Mouse (Mus musculus) CH12.LX (cell line): ENCODE measurements around the gene Tradd. TPM values are rescaled to one million over a fixed set of nuclear protein-coding genes. Genes with fewer than 3 reads are reported as not detected.

ENCODE experiments used
- DNase-seq: peaks from one replicate; pipeline ENCODE4 v3.0.0-alpha.2; 2013; ENCODE audit errors: extremely low read depth
- H3K27ac ChIP-seq: 2 replicates; pipeline ENCODE4 v1.5.1; 2012; ENCODE audit warnings: low read depth, mild to moderate bottlenecking, control low read depth, moderate library complexity; ENCODE audit not compliant: insufficient read depth
- H3K27me3 ChIP-seq: replicated peaks from 2 replicates; pipeline ENCODE3; 2012; ENCODE audit warnings: inconsistent platforms
- H3K36me3 ChIP-seq, 2 experiments: replicated peaks in 1 of 2; 2 replicates each; pipeline versions ENCODE3 to v1.6.1; 2012; ENCODE audit warnings: inconsistent platforms in 1 of 2, low read length in 1 of 2, mild to moderate bottlenecking in 1 of 2, mixed read lengths in 1 of 2, moderate library complexity in 1 of 2; ENCODE audit not compliant: control insufficient read depth in 1 of 2, insufficient read depth in 1 of 2
- H3K4me1 ChIP-seq, 2 experiments: 2 replicates each; pipeline ENCODE4 v1.6.1; 2012; ENCODE audit warnings: inconsistent platforms in 1 of 2, moderate library complexity in 1 of 2; ENCODE audit not compliant: insufficient read depth in 2 of 2, control insufficient read depth in 1 of 2
- H3K4me2 ChIP-seq: 2 replicates; pipeline ENCODE4 v1.6.1; 2012; ENCODE audit warnings: low read depth, mild to moderate bottlenecking, control low read depth; ENCODE audit not compliant: poor library complexity, insufficient read depth, severe bottlenecking
- H3K4me3 ChIP-seq, 3 experiments: fragments of 150-350 bp in 1 of 3; sonication (generic) in 1 of 3; replicated peaks in 1 of 3; 2 replicates each; pipeline versions ENCODE3 to v1.5.1; 2011 to 2012; ENCODE audit warnings: low read depth in 2 of 3, low read length in 2 of 3, mild to moderate bottlenecking in 2 of 3, moderate library complexity in 2 of 3, control low read depth in 1 of 3, improper control_type of control experiment in 1 of 3, inconsistent platforms in 1 of 3, mixed read lengths in 1 of 3; ENCODE audit not compliant: poor library complexity in 1 of 3
- H3K79me2 ChIP-seq: replicated peaks from 2 replicates; pipeline ENCODE4 v1.6.1; 2012; ENCODE audit warnings: mild to moderate bottlenecking, moderate library complexity; ENCODE audit not compliant: control insufficient read depth, poor library complexity, insufficient read depth, severe bottlenecking; ENCODE audit errors: extremely low read depth
- H3K9ac ChIP-seq: 2 replicates; pipeline ENCODE4 v1.6.1; 2012; ENCODE audit warnings: low read depth, mild to moderate bottlenecking, control low read depth, moderate library complexity; ENCODE audit not compliant: insufficient read depth
- H3K9me3 ChIP-seq: replicated peaks from 2 replicates; pipeline ENCODE3; 2012; ENCODE audit warnings: low read length, inconsistent platforms, mixed read lengths
- BHLHE40 ChIP-seq: IDR thresholded peaks from 2 replicates; pipeline ENCODE4 v1.6.1; 2011; ENCODE audit warnings: mild to moderate bottlenecking, low read depth, low read length, improper control_type of control experiment
- CHD1 ChIP-seq: IDR thresholded peaks from 2 replicates; pipeline ENCODE4 v1.6.1; 2012; ENCODE audit warnings: low read depth, low read length, improper control_type of control experiment, inconsistent platforms
- CHD2 ChIP-seq: IDR thresholded peaks from 2 replicates; pipeline ENCODE4 v1.6.1; 2011; ENCODE audit warnings: low read length, improper control_type of control experiment
- CTCF ChIP-seq, 2 experiments: IDR thresholded peaks in 1 of 2; conservative IDR thresholded peaks in 1 of 2; 2 replicates each; pipeline ENCODE4 v1.5.1; 2011 to 2012; ENCODE audit warnings: low read depth in 2 of 2, low read length in 2 of 2, improper control_type of control experiment in 1 of 2, inconsistent platforms in 1 of 2, mild to moderate bottlenecking in 1 of 2, moderate library complexity in 1 of 2
- ELF1 ChIP-seq: IDR thresholded peaks from 2 replicates; pipeline ENCODE4 v1.6.1; 2014; ENCODE audit warnings: low read depth, mild to moderate bottlenecking, inconsistent platforms, low read length, improper control_type of control experiment
- EP300 ChIP-seq: IDR thresholded peaks from 2 replicates; pipeline ENCODE4 v1.6.1; 2011; ENCODE audit warnings: low read length, improper control_type of control experiment
- ETS1 ChIP-seq: conservative IDR thresholded peaks from 2 replicates; pipeline ENCODE4 v1.6.1; 2012; ENCODE audit warnings: low read depth, mild to moderate bottlenecking, inconsistent platforms, low read length, improper control_type of control experiment, moderate library complexity
- JUND ChIP-seq: conservative IDR thresholded peaks from 2 replicates; pipeline ENCODE4 v1.6.1; 2011; ENCODE audit warnings: low read depth, low read length, improper control_type of control experiment
- MAX ChIP-seq: IDR thresholded peaks from 2 replicates; pipeline ENCODE4 v1.6.1; 2011; ENCODE audit warnings: low read length, improper control_type of control experiment
- MEF2A ChIP-seq: IDR thresholded peaks from 2 replicates; pipeline ENCODE4 v1.6.1; 2014; ENCODE audit warnings: low read depth, mild to moderate bottlenecking, inconsistent platforms, low read length, improper control_type of control experiment, borderline replicate concordance
- MXI1 ChIP-seq: IDR thresholded peaks from 2 replicates; pipeline ENCODE4 v1.6.1; 2011; ENCODE audit warnings: mild to moderate bottlenecking, low read depth, low read length, improper control_type of control experiment
- MYC ChIP-seq: IDR thresholded peaks from 2 replicates; pipeline ENCODE4 v1.6.1; 2011; ENCODE audit warnings: low read depth, mild to moderate bottlenecking, improper control_type of control experiment, low read length
- NELFE ChIP-seq: IDR thresholded peaks from 2 replicates; pipeline ENCODE4 v1.6.1; 2011; ENCODE audit warnings: low read depth, low read length, improper control_type of control experiment
- NRF1 ChIP-seq: IDR thresholded peaks from 2 replicates; pipeline ENCODE4 v1.6.1; 2014; ENCODE audit warnings: low read depth, mild to moderate bottlenecking, inconsistent platforms, low read length, improper control_type of control experiment, moderate library complexity
- RAD21 ChIP-seq: IDR thresholded peaks from 2 replicates; pipeline ENCODE4 v1.6.1; 2011; ENCODE audit warnings: low read depth, mild to moderate bottlenecking, low read length, improper control_type of control experiment, moderate library complexity
- SIN3A ChIP-seq: IDR thresholded peaks from 2 replicates; pipeline ENCODE4 v1.6.1; 2012; ENCODE audit warnings: low read length, improper control_type of control experiment, inconsistent platforms
- SMC3 ChIP-seq: IDR thresholded peaks from 2 replicates; pipeline ENCODE4 v1.6.1; 2011; ENCODE audit warnings: low read depth, low read length, improper control_type of control experiment
- TCF12 ChIP-seq: IDR thresholded peaks from 2 replicates; pipeline ENCODE4 v1.6.1; 2014; ENCODE audit warnings: low read depth, mild to moderate bottlenecking, inconsistent platforms, low read length, improper control_type of control experiment
- ZMIZ1 ChIP-seq: IDR thresholded peaks from 2 replicates; pipeline ENCODE4 v1.6.1; 2012; ENCODE audit warnings: low read depth, mild to moderate bottlenecking, inconsistent platforms, low read length, improper control_type of control experiment
- dilution Hi-C: fragments of 300-500 bp; cut with MboI; formaldehyde crosslinking; loops from 2 replicates; pipeline ENCODE4 v1.14.3; 2020; ENCODE audit warnings: low sequenced_read_pairs; ENCODE audit not compliant: extremely low pct_unique_long_range_greater_than_20kb, extremely low pct_ligation_motif_present
- in situ Hi-C: fragments of 300-500 bp; cut with MboI; formaldehyde crosslinking; loops from 3 replicates; pipeline ENCODE4 v1.14.3; 2019; ENCODE audit warnings: low sequenced_read_pairs, low pct_ligation_motif_present, low pct_unique_long_range_greater_than_20kb, mixed read lengths
- polyA plus RNA-seq: library from polyadenylated mRNA; unstranded; fragments of >175 nt; gene quantifications from 2 replicates; pipeline ENCODE4 v1.2.1, GENCODE M21; 2012; ENCODE audit warnings: low read depth; ENCODE audit not compliant: insufficient read length
- total RNA-seq, 2 experiments: library from RNA; depleted of rRNA; stranded (reverse); fragments of 300-350 nt in 1 of 2; fragments of >200 nt in 1 of 2; gene quantifications; 2 replicates each; pipeline ENCODE4 v1.2.3; 2012 to 2014

Gene Tradd
- total and polyA plus RNA-seq, 3 experiments = 18.6 to 30.8 (median 20.4) TPM

- Histone ChIP-seq H3K27me3 (no peaks in the 10 kb centered on the region), H3K9me3 (peaks cover 4% of the 10 kb centered on the region), H3K9ac (no peak overlapping the region), H3K4me2 (peak overlapping the region; percentile 48), H3K4me3 (peak overlapping the region in 1 of 3 experiments; percentile 18), H3K27ac (peak overlapping the region; percentile 17; the same call in 1 of the 2 replicates), H3K79me2 (no peaks in the 10 kb centered on the region), H3K36me3 (peaks cover 15 to 46% of the 10 kb centered on the region in 2 experiments), H3K4me1 (peaks cover 11 to 40% of the 10 kb centered on the region in 2 experiments)
- in situ Hi-C loops (loop anchor here (5.0 kb wide), 1 partner anchor 32 kb away; no protein-coding TSS in a partner anchor), dilution Hi-C loops (no loop called here)
- TF ChIP-seq ELF1 (0 out of 2 replicates have a peak, but pooled peaks have one; percentile 22), CHD2 (peak; percentile 57; the same call in 1 of the 2 replicates), SMC3 (peak; percentile 53), MAX (peak; percentile 52; the same call in 1 of the 2 replicates), NRF1 (peak; percentile 67), BHLHE40 (peak; percentile 76), CTCF (conservative IDR thresholded peaks at IDR 0.05 in 1 of 2, IDR thresholded peaks at IDR 0.05 in 1 of 2; ENCODE audit: low read depth in 2 of 2, low read length in 2 of 2) (peak; percentile 41 to 83; a peak in 3 of 4 replicates), EP300 (peak; percentile 27), CHD1 (no peak), JUND (no peak), MXI1 (peak; percentile 46; the same call in 1 of the 2 replicates), TCF12 (peak; percentile 79), RAD21 (peak; percentile 59), NELFE (no peak; the same call in 1 of the 2 replicates), MEF2A (peak; percentile 48; the same call in 1 of the 2 replicates), SIN3A (peak; percentile 57; the same call in 1 of the 2 replicates), ZMIZ1 (no peak), ETS1 (0 out of 2 replicates have a peak, but pooled peaks have one; percentile 22), MYC (peak; percentile 47; the same call in 1 of the 2 replicates)
- peak; percentile 66 for DNase-seq
These were observed 4.6 kb downstream of the Tradd start for GRCm38 (mm10) chr8:105259721-105260320.
